Mouse (Mus musculus): ENCODE measurements around the gene Fbln7. TPM values are rescaled to one million over a fixed set of nuclear protein-coding genes. Genes with fewer than 3 reads are reported as not detected.
A peak's percentile ranks its signal among the peaks of the same experiment; 100 is the strongest.

Fbln7 gene
- polyA plus RNA-seq, 1 experiment from 2014 or later: 3.4 TPM

GRCm38 (mm10) chr2:128875526-128875925, 12.7 kb downstream of the Fbln7 start:
- Histone ChIP-seq H3K9me3 (no peaks in the 10 kb centered on the region), H3K9ac (no peak overlapping the region), H3K4me1 (0 out of 2 replicates have a peak, but pooled peaks cover 2% of the 10 kb centered on the region), H3K4me2 (replicated peaks) (no peak overlapping the region), H3K4me3 (no peak overlapping the region), H3K36me3 (no peaks in the 10 kb centered on the region), H3K27me3 (no peaks in the 10 kb centered on the region), H3K27ac (no peak overlapping the region)
- no peak for ATAC-seq (ENCODE audit: insufficient number of reproducible peaks, insufficient read depth, low FRiP score, low TSS enrichment)
- 77% methylated on average over 8 of the region's 8 CpGs for WGBS

DNA sequence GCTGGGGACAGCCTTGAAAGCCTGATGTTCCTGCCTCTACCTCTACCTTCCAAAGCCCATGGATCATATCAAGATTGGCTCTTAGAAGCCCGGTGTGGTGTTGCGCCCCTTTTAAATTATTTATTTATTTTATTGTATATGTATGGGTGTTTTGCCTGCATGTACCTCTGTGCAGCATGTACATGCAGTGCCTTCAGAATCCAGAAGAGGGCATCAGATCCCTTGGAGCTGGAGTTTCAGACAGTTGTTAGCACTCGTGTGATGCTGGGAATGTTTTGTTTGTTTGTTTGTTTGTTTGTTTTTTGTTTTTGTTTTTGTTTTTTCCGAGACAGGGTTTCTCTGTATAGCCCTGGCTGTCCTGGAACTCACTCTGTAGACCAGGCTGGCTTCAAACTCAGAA, 18.5 kb downstream of the Fbln7 start:
- Histone ChIP-seq H3K9ac (no peak overlapping the region), H3K4me1 (no peaks in the 10 kb centered on the region), H3K36me3 (no peaks in the 10 kb centered on the region), H3K27me3 (no peaks in the 10 kb centered on the region), H3K4me3 (no peak overlapping the region), H3K9me3 (no peaks in the 10 kb centered on the region), H3K27ac (no peak overlapping the region), H3K4me2 (replicated peaks) (no peak overlapping the region)
- WGBS: 78% methylated on average over 4 of the region's 4 CpGs
- ATAC-seq (ENCODE audit: insufficient number of reproducible peaks, insufficient read depth, low FRiP score, low TSS enrichment): no peak

GRCm38 (mm10) chr2:128885225-128885811, 22.5 kb downstream of the Fbln7 start:
- Histone ChIP-seq H3K4me3 (no peak overlapping the region), H3K27me3 (no peaks in the 10 kb centered on the region), H3K27ac (no peak overlapping the region), H3K9me3 (no peaks in the 10 kb centered on the region), H3K4me1 (no peaks in the 10 kb centered on the region), H3K36me3 (no peaks in the 10 kb centered on the region), H3K4me2 (replicated peaks) (no peak overlapping the region), H3K9ac (no peak overlapping the region)
- ATAC-seq (ENCODE audit: insufficient number of reproducible peaks, insufficient read depth, low FRiP score, low TSS enrichment): no peak
- 78% methylated on average over 8 of the region's 8 CpGs for WGBS

GRCm38 (mm10) chr2:128887866-128888550, 25.2 kb downstream of the Fbln7 start:
- no peak overlapping the region for H3K27ac ChIP-seq
- H3K9me3 ChIP-seq: no peaks in the 10 kb centered on the region
- 55% methylated on average over 6 of the region's 6 CpGs for WGBS
- H3K4me3 ChIP-seq: no peak overlapping the region
- ATAC-seq (ENCODE audit: insufficient number of reproducible peaks, insufficient read depth, low FRiP score, low TSS enrichment): no peak
- no peaks in the 10 kb centered on the region for H3K36me3 ChIP-seq
- no peak overlapping the region for H3K9ac ChIP-seq
- peaks cover 5% of the 10 kb centered on the region; the same call in 1 of the 2 replicates for H3K4me1 ChIP-seq
- peaks cover 3% of the 10 kb centered on the region; the same call in 1 of the 2 replicates for H3K27me3 ChIP-seq
- no peak overlapping the region for H3K4me2 ChIP-seq (replicated peaks)

DNA sequence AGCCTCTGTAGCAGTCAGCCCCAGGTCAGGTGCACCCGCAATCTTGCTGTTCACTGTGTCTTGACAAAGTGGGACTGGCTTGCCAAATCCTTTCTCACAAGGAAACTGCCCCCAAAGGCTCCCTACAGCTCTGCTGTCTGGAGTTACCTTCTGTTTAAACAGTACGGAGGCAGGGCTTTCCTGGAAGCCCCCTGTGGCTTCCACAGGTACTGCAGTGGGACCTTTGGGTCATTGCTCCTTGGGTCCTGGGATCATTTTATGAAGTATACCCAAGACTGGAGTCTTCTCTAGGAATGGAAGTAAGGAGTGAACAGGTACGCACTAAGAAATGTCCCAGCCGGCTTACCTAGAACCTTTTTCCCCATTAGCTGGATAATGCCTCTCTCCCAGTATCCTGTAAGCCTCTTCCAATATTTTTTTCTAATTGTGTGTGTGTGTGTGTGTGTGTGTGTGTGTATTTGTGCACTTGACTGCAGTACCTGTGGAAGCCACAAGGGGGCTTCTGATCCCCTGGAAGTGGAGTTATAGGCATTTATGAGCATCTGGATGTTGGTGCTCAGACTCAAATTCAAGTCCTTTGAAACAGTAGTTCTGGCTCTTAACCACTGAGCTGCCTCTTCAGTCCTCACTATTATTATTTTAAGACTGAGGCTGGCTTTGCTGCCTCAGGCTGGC, 28.0 kb downstream of the Fbln7 start:
- no peak for ATAC-seq (ENCODE audit: insufficient number of reproducible peaks, insufficient read depth, low FRiP score, low TSS enrichment)
- Histone ChIP-seq H3K27me3 (peaks cover 5% of the 10 kb centered on the region; the same call in 1 of the 2 replicates), H3K9me3 (no peaks in the 10 kb centered on the region), H3K4me2 (replicated peaks) (no peak overlapping the region), H3K36me3 (no peaks in the 10 kb centered on the region), H3K4me3 (no peak overlapping the region), H3K27ac (no peak overlapping the region), H3K4me1 (peaks cover 5% of the 10 kb centered on the region; the same call in 1 of the 2 replicates), H3K9ac (no peak overlapping the region)
- WGBS: 84% methylated on average over 4 of the region's 4 CpGs

- Histone ChIP-seq H3K9ac (no peak overlapping the region), H3K27ac (no peak overlapping the region), H3K36me3 (no peaks in the 10 kb centered on the region), H3K27me3 (peaks cover 5% of the 10 kb centered on the region; the same call in 1 of the 2 replicates), H3K4me1 (peaks cover 5% of the 10 kb centered on the region; the same call in 1 of the 2 replicates), H3K4me3 (peak overlapping the region; percentile 31), H3K4me2 (replicated peaks) (peak overlapping the region; percentile 62), H3K9me3 (no peaks in the 10 kb centered on the region)
- WGBS: 3% methylated on average over 29 of the region's 37 CpGs
- ATAC-seq (ENCODE audit: insufficient number of reproducible peaks, insufficient read depth, low FRiP score, low TSS enrichment): 0 out of 2 replicates have a peak, but pooled peaks have one; percentile 32
Measured at GRCm38 (mm10) chr2:128892180-128892721, 29.5 kb downstream of the Fbln7 start.

DNA sequence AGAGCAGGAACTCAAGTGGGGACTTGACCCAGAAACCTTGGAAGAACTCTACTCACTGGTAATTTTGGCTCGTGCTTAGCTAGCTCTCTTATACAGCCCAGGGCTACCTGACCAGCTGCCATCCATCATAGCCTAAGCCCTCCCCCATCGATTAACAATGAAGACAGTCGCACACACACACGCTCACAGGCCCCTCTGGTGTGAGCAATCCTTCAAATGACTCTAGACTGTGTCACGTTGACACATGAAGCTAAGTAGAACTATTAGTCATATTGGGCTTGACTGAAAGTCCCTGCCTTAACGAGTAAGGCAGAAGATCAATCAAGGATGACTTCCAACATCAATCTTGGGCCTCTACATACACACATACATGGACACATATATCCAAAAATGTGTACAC, 40.1 kb downstream of the Fbln7 start:
- H3K9ac ChIP-seq: no peak overlapping the region
- 79% methylated on average over 6 of the region's 6 CpGs for WGBS
- ATAC-seq (ENCODE audit: insufficient number of reproducible peaks, insufficient read depth, low FRiP score, low TSS enrichment): no peak
- no peaks in the 10 kb centered on the region; the same call in 1 of the 2 replicates for H3K9me3 ChIP-seq
- no peaks in the 10 kb centered on the region for H3K27me3 ChIP-seq
- no peaks in the 10 kb centered on the region for H3K4me1 ChIP-seq
- H3K4me2 ChIP-seq (replicated peaks): no peak overlapping the region
- no peaks in the 10 kb centered on the region for H3K36me3 ChIP-seq
- H3K27ac ChIP-seq: no peak overlapping the region
- H3K4me3 ChIP-seq: no peak overlapping the region

GRCm38 (mm10) chr2:128903661-128904060, 40.9 kb downstream of the Fbln7 start:
- H3K27ac ChIP-seq: no peak overlapping the region
- 82% methylated on average over 3 of the region's 3 CpGs for WGBS
- 0 out of 2 replicates have a peak, but pooled peaks cover 3% of the 10 kb centered on the region for H3K4me1 ChIP-seq
- H3K9me3 ChIP-seq: no peaks in the 10 kb centered on the region; the same call in 1 of the 2 replicates
- no peak overlapping the region for H3K9ac ChIP-seq
- no peak overlapping the region for H3K4me3 ChIP-seq
- ATAC-seq (ENCODE audit: insufficient number of reproducible peaks, insufficient read depth, low FRiP score, low TSS enrichment): no peak
- no peak overlapping the region for H3K4me2 ChIP-seq (replicated peaks)
- no peaks in the 10 kb centered on the region for H3K36me3 ChIP-seq
- no peaks in the 10 kb centered on the region for H3K27me3 ChIP-seq

- ATAC-seq (ENCODE audit: insufficient number of reproducible peaks, insufficient read depth, low FRiP score, low TSS enrichment): no peak
- H3K9ac ChIP-seq: no peak overlapping the region
- H3K4me3 ChIP-seq: no peak overlapping the region
- WGBS: 83% methylated on average over 4 of the region's 4 CpGs
- no peaks in the 10 kb centered on the region for H3K9me3 ChIP-seq
- no peak overlapping the region for H3K4me2 ChIP-seq (replicated peaks)
- H3K36me3 ChIP-seq: no peaks in the 10 kb centered on the region
- H3K4me1 ChIP-seq: no peaks in the 10 kb centered on the region
- H3K27me3 ChIP-seq: no peaks in the 10 kb centered on the region
- no peak overlapping the region for H3K27ac ChIP-seq
Measured at GRCm38 (mm10) chr2:128914978-128915377, 52.2 kb downstream of the Fbln7 start.

GRCm38 (mm10) chr2:128916528-128916927, 53.7 kb downstream of the Fbln7 start:
- WGBS: 31% methylated on average over 3 of the region's 3 CpGs
- Histone ChIP-seq H3K27me3 (no peaks in the 10 kb centered on the region), H3K4me1 (no peaks in the 10 kb centered on the region), H3K27ac (no peak overlapping the region), H3K4me3 (no peak overlapping the region), H3K9ac (no peak overlapping the region), H3K4me2 (replicated peaks) (no peak overlapping the region), H3K36me3 (no peaks in the 10 kb centered on the region), H3K9me3 (no peaks in the 10 kb centered on the region)
- ATAC-seq (ENCODE audit: insufficient number of reproducible peaks, insufficient read depth, low FRiP score, low TSS enrichment): no peak

GRCm38 (mm10) chr2:128924799-128925198, 62.0 kb downstream of the Fbln7 start:
- H3K9me3 ChIP-seq: no peaks in the 10 kb centered on the region
- H3K4me1 ChIP-seq: no peaks in the 10 kb centered on the region
- H3K27ac ChIP-seq: no peak overlapping the region
- no peaks in the 10 kb centered on the region for H3K27me3 ChIP-seq
- WGBS: 79% methylated on average over 4 of the region's 4 CpGs
- no peak overlapping the region for H3K4me2 ChIP-seq (replicated peaks)
- no peak overlapping the region for H3K4me3 ChIP-seq
- peaks cover 15% of the 10 kb centered on the region; the same call in 1 of the 2 replicates for H3K36me3 ChIP-seq
- no peak for ATAC-seq (ENCODE audit: insufficient number of reproducible peaks, insufficient read depth, low FRiP score, low TSS enrichment)
- no peak overlapping the region for H3K9ac ChIP-seq
